Mouse (Mus musculus) lung, postnatal 0 days (tissue): Measurements from ENCODE around the gene Fabp6. TPM values are rescaled to one million over a fixed set of nuclear protein-coding genes. Genes with fewer than 3 reads are reported as not detected.

Experiments
- ATAC-seq: fragments of 200-750 bp; cut with Nextera tagmentation; 2 replicates; pipeline ENCODE4 v1.8.0; 2017; ENCODE audit warnings: moderate library complexity
- DNase-seq: peaks from one replicate; pipeline ENCODE4 v3.0.0-alpha.2; 2016; ENCODE audit warnings: low spot score
- H3K27ac ChIP-seq: fragments of 300-500 bp; sonication (generic); 2 replicates; pipeline ENCODE4 v1.5.1; 2014; ENCODE audit warnings: antibody characterized with exemption, mild to moderate bottlenecking, low read length, mixed read lengths
- H3K27me3 ChIP-seq: fragments of 300-500 bp; sonication (generic); replicated peaks from 2 replicates; pipeline ENCODE4 v1.6.1; 2014; ENCODE audit warnings: low read length, mixed read lengths; ENCODE audit not compliant: insufficient read depth
- H3K36me3 ChIP-seq: fragments of 300-500 bp; sonication (generic); 2 replicates; pipeline ENCODE4 v1.6.1; 2014; ENCODE audit warnings: low read length, mixed read lengths; ENCODE audit not compliant: insufficient read depth
- H3K4me1 ChIP-seq: fragments of 300-500 bp; sonication (generic); 2 replicates; pipeline ENCODE4 v1.6.1; 2014; ENCODE audit warnings: antibody characterized with exemption, low read depth, low read length, mixed read lengths; ENCODE audit not compliant: insufficient read depth
- H3K4me2 ChIP-seq: fragments of 300-500 bp; sonication (generic); replicated peaks from 2 replicates; pipeline ENCODE4 v1.6.1; 2014; ENCODE audit warnings: low read depth, mild to moderate bottlenecking, low read length, moderate library complexity, mixed read lengths
- H3K4me3 ChIP-seq: fragments of 300-500 bp; sonication (generic); 2 replicates; pipeline ENCODE4 v1.5.1; 2014; ENCODE audit warnings: low read depth, low read length
- H3K9ac ChIP-seq: fragments of 300-500 bp; sonication (generic); replicated peaks from 2 replicates; pipeline ENCODE4 v1.6.1; 2014; ENCODE audit warnings: low read depth, mild to moderate bottlenecking
- H3K9me3 ChIP-seq: fragments of 300-500 bp; sonication (generic); 2 replicates; pipeline ENCODE4 v1.6.1; 2016; ENCODE audit warnings: low read length, mixed read lengths
- CTCF ChIP-seq: IDR thresholded peaks from 2 replicates; pipeline ENCODE4 v1.5.1; 2016; ENCODE audit warnings: antibody characterized with exemption, mild to moderate bottlenecking
- EP300 ChIP-seq: IDR thresholded peaks from 2 replicates; pipeline ENCODE4 v1.6.1; 2016; ENCODE audit warnings: antibody characterized with exemption, mild to moderate bottlenecking, control low read depth
- WGBS: fragments of 180-500 bp; shearing (Covaris S2); extraction: QIAGEN DNeasy Blood & Tissue Kit; methylation state at CpG from one replicate; pipeline ENCODE4 v1.1.7; 2014; 5-methylcytosine and 5-hydroxymethylcytosine counted together
- polyA plus RNA-seq: library from polyadenylated mRNA; unstranded; fragments of >200 nt; fragmentation: Nextera tagmentation; extraction: Ambion mirVana; gene quantifications from 2 replicates; pipeline ENCODE4 v1.2.1, GENCODE M21; 2015

The Fabp6 gene
- polyA plus RNA-seq, 1 experiment from 2014 or later: 0.47 TPM

DNA sequence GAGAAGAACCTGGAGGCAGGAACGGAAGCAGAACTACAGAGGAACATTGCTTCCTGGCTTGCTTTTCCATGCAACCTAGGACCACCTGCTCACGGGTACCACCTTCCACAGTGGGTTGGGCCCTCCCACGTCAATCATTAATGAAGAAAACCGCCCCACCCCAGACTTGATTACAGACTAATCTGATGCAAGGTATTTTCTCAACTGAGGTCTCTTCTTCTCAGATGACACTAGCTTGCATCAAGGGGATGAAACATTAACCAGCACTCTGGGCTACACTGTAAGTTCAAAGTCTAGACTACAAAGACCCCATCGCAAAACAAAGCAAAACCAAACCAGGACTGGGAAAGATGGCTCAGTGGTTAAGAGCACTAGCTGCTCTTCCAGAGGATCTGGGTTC, 20.4 kb upstream of the Fabp6 start:
- no peaks in the 10 kb centered on the region for H3K27me3 ChIP-seq
- no peak overlapping the region for H3K4me2 ChIP-seq
- H3K9ac ChIP-seq: no peak overlapping the region
- 68% methylated on average over 5 of the region's 5 CpGs for WGBS
- no peak for DNase-seq
- no peak overlapping the region for H3K4me3 ChIP-seq
- no peaks in the 10 kb centered on the region for H3K9me3 ChIP-seq
- no peak overlapping the region for H3K27ac ChIP-seq
- H3K36me3 ChIP-seq: no peaks in the 10 kb centered on the region
- no peak for TF ChIP-seq EP300
- TF ChIP-seq CTCF: no peak
- no peak for ATAC-seq
- H3K4me1 ChIP-seq: peaks cover 6% of the 10 kb centered on the region; the same call in 1 of the 2 replicates

DNA sequence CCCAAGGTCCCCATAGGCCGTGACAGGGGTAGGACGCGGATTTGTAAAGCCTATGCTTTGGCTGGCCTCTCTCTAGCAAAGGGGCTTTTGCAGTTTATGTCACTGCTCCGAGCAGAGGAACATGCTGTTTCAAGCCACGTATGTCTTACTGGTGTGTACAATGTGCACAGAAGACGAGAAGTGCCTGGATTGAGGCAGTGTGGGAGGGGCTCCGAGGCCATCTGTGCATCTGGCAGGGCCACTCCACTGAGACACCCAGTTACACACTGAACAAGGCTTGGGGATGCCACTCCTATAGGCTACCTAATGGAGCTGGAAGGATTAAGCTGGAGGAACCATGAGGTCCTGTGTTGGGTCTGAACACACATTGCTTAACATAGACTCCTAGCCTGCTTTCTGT, 17.1 kb upstream of the Fabp6 start:
- H3K36me3 ChIP-seq: no peaks in the 10 kb centered on the region
- no peaks in the 10 kb centered on the region for H3K9me3 ChIP-seq
- H3K27me3 ChIP-seq: no peaks in the 10 kb centered on the region
- DNase-seq: peak; percentile 19
- ATAC-seq: peak; percentile 50
- no peak overlapping the region for H3K4me2 ChIP-seq
- H3K9ac ChIP-seq: no peak overlapping the region
- no peak overlapping the region; the same call in 1 of the 2 replicates for H3K27ac ChIP-seq
- 53% methylated on average over 7 of the region's 7 CpGs for WGBS
- no peaks in the 10 kb centered on the region for H3K4me1 ChIP-seq
- H3K4me3 ChIP-seq: no peak overlapping the region
- TF ChIP-seq EP300: no peak
- TF ChIP-seq CTCF: no peak

DNA sequence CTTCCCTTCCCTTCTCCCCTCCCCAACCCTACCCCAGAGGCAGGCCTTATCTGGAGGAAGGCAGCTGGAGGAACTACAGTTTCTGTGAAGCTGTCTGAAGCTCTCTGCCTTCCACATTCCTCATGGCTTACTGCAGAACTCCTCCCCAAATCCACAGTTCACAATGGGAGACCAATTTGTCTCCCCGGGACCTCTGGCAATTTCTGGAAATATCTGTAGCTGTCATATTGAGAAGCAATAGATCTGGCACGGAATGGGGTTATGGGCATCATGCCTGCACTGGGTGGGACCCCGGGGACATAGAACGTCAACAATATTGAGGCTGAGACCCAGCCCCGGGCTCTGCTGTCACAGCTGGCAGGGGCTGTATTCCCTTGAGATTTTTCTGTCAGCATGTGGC, 16.6 kb upstream of the Fabp6 start:
- Histone ChIP-seq H3K36me3 (no peaks in the 10 kb centered on the region), H3K4me1 (no peaks in the 10 kb centered on the region), H3K9me3 (no peaks in the 10 kb centered on the region), H3K9ac (no peak overlapping the region), H3K4me2 (no peak overlapping the region), H3K27me3 (no peaks in the 10 kb centered on the region), H3K4me3 (no peak overlapping the region), H3K27ac (no peak overlapping the region; the same call in 1 of the 2 replicates)
- TF ChIP-seq CTCF: no peak
- no peak for TF ChIP-seq EP300
- DNase-seq (peak; percentile 65), ATAC-seq (peak; percentile 70)
- WGBS: 33% methylated on average over 5 of the region's 5 CpGs

- ATAC-seq: peak; percentile 77
Measured at GRCm38 (mm10) chr11:43612834-43613488, 11.6 kb upstream of the Fabp6 start.

DNA sequence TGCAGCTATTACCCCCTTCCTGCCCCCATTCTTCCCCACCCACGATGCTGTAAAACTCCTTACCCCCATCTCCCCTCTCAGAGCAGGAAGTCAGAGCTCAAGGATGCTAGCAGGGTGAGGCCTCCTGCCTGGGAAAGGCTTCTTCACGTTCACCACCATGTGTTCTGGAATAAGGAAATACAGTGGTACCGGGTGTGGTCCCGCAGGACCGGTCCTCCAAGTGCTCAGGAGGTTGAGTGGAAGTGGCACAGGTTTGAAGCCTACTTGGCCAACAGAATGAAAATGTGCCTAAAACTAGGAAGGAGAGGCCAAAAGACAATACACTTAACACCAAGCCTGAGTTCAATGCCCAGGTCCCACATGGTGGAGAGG, 9.3 kb upstream of the Fabp6 start:
- WGBS: 26% methylated on average over 5 of the region's 5 CpGs
- H3K27me3 ChIP-seq: no peaks in the 10 kb centered on the region

More at GRCm38 (mm10) chr11:43612834-43613488, 11.6 kb upstream of the Fabp6 start:
- WGBS: 22% methylated on average over 12 of the region's 12 CpGs
- no peak overlapping the region for H3K9ac ChIP-seq
- no peak overlapping the region for H3K27ac ChIP-seq
- no peaks in the 10 kb centered on the region for H3K9me3 ChIP-seq
- no peak overlapping the region for H3K4me2 ChIP-seq
- no peak overlapping the region for H3K4me3 ChIP-seq
- peak; percentile 85 for TF ChIP-seq CTCF
- TF ChIP-seq EP300: no peak
- H3K27me3 ChIP-seq: no peaks in the 10 kb centered on the region
- no peaks in the 10 kb centered on the region for H3K36me3 ChIP-seq
- peak; percentile 90 for DNase-seq
- no peaks in the 10 kb centered on the region for H3K4me1 ChIP-seq

DNA sequence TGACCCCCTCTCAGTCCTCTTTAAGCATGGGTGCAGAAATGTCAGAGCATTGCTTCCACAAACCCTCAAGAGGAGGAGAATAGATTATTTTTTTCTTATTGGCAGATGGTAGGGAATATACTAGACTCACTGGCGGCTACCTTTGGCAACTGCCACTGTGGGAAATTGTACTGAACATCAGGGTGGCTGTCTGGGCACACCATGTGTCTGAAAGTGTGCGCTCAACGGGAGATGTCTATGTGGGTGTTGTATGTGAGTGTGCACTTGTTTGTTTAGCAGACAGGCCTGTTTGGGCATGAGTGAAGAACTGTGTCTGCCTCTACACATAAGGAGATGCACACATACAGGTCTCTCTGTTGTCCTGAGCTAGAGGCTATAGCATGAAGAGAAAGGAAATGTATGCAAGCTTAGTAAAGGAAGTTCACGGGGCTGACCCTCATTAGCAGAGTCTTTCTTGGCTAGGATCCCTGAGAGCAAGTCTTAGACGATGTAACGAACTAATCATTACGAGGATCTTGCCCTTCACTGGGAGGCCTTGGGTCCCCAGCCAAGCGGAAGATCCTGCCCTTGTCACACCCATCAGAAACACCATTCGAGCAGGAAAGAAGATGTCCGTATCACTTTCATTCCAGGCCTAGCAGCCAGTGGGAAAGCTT, 8.8 kb upstream of the Fabp6 start:
- H3K9ac ChIP-seq: no peak overlapping the region
- H3K9me3 ChIP-seq: no peaks in the 10 kb centered on the region
- ATAC-seq: peak; percentile 61
- no peak overlapping the region for H3K4me2 ChIP-seq
- H3K4me3 ChIP-seq: no peak overlapping the region
- no peak overlapping the region for H3K27ac ChIP-seq
- no peak for TF ChIP-seq CTCF
- peak; percentile 42; the same call in 1 of the 2 replicates for TF ChIP-seq EP300
- no peaks in the 10 kb centered on the region for H3K4me1 ChIP-seq
- H3K36me3 ChIP-seq: no peaks in the 10 kb centered on the region
- peak; percentile 37 for DNase-seq
- no peaks in the 10 kb centered on the region for H3K27me3 ChIP-seq
- WGBS: 46% methylated on average over 10 of the region's 10 CpGs

More for the DNA sequence above, 9.3 kb upstream of the Fabp6 start:
- Histone ChIP-seq H3K4me1 (no peaks in the 10 kb centered on the region), H3K9me3 (no peaks in the 10 kb centered on the region), H3K4me3 (no peak overlapping the region), H3K4me2 (no peak overlapping the region), H3K27ac (0 out of 2 replicates have a peak overlapping the region, but pooled peaks have one; percentile 20), H3K36me3 (no peaks in the 10 kb centered on the region), H3K9ac (no peak overlapping the region)
- ATAC-seq (peak; percentile 41), DNase-seq (peak; percentile 32)
- peak; percentile 5; the same call in 1 of the 2 replicates for TF ChIP-seq EP300
- no peak for TF ChIP-seq CTCF
